Mouse (Mus musculus) embryonic fibroblast, embryonic 13.5 days (primary cell): ENCODE measurements at regions not wholly inside any gene's neighbourhood (a gene's known extent, or its start where the extent isn't known, plus 50 kb on each side); places are given as distances from the start of the nearest gene placed in this dataset.

Experiments used
- CTCF ChIP-seq: IDR thresholded peaks from 2 replicates; pipeline ENCODE4 v1.5.1; 2011; ENCODE audit warnings: mild to moderate bottlenecking, control low read depth, low read length, moderate library complexity, borderline replicate concordance; ENCODE audit not compliant: insufficient read depth
- POLR2A ChIP-seq: IDR thresholded peaks from 2 replicates; pipeline ENCODE4 v1.6.1; 2011; ENCODE audit warnings: low read depth, mild to moderate bottlenecking, control low read depth, low read length, moderate library complexity

- TF ChIP-seq CTCF (no peak), POLR2A (no peak)
Observed at GRCm38 (mm10) chr4:89604721-89605120, 74.5 kb upstream of the Dmrta1 start.
